Mouse (Mus musculus): ENCODE measurements around the gene Ehd1. TPM values are rescaled to one million over a fixed set of nuclear protein-coding genes. Genes with fewer than 3 reads are reported as not detected.

Ehd1 gene
- total RNA-seq, 4 experiments from 2014 or later, result 90.8 to 130 (median 118) TPM

DNA sequence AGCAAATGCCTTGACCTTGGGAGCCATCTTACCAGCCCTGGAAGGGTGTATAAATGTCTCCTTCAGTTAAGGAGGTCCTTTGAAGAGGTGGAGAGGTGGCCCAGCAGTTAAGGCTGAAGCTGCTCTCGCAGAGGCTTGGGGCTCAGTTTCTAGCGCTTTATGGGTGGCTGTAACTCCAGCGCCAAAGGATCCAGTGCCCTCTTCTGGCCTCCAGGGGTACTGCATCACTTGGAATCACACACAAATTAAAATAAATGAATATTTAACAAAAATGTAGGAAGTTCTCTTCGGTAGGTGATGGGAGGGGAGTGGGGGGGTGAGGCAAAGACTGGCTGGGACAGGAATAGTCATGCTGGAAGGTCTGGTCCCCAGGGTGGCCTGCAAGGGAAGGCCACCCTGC lies 15.6 kb upstream of the Ehd1 start:
- DNase-seq, result no peak

- DNase-seq, result no peak
Observed at GRCm38 (mm10) chr19:6261379-6261778, 15.1 kb upstream of the Ehd1 start.

GRCm38 (mm10) chr19:6262222-6262621 lies 14.3 kb upstream of the Ehd1 start:
- DNase-seq, result no peak

DNA sequence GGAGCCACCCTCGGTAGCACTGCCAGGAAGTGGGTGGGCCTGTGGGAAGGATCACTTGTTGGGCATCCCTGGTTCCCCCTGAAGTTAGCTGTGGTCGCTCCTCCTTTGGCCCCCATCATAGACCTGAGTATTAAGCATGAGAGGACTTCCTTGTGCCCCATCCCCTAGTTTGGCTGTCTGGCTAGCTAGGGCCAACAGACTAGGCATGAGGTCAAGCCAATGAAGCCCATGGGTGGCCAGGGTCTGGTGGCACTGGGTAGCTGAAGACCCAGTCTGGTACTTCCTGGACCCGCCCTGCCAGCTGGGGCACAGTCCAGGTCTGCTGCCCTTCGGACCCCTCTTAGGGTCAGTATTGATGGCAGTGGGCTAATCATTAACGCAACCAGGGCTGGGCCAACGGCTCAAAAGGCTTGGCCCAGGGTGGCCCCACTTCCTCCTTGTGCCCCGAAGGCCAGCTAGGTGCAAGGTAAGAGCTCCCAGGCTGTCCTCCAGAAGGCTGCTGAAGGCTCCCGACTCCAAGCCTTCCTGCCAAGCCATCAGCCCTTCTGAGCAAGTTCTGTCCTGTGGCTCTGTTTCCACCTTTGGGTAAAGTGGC lies 13.6 kb upstream of the Ehd1 start:
- DNase-seq, result no peak

DNA sequence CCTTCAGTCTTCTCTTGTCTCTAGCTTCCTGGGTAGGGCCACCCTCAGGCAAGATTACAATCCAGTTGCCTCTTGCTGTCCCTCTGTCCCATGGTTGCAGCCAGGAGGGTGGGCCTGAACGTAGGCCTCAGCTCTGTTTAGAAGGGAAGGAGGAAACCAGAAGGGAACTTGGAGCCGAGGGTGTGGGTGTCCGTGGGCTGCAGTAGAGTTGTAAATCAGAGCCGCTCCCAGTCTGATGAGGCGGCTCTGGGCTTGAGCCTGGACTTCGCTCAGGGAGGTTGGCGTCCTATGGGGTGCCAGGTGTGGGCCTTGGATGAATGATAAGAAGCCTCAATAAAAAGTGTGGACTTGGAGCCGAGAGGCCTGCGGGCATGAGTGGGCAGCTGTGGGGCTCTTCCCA lies 12.3 kb upstream of the Ehd1 start:
- DNase-seq, result no peak

GRCm38 (mm10) chr19:6264945-6265344 lies 11.6 kb upstream of the Ehd1 start:
- no peak for DNase-seq

- no peak for DNase-seq
Observed at GRCm38 (mm10) chr19:6265727-6266182, 10.8 kb upstream of the Ehd1 start.

DNA sequence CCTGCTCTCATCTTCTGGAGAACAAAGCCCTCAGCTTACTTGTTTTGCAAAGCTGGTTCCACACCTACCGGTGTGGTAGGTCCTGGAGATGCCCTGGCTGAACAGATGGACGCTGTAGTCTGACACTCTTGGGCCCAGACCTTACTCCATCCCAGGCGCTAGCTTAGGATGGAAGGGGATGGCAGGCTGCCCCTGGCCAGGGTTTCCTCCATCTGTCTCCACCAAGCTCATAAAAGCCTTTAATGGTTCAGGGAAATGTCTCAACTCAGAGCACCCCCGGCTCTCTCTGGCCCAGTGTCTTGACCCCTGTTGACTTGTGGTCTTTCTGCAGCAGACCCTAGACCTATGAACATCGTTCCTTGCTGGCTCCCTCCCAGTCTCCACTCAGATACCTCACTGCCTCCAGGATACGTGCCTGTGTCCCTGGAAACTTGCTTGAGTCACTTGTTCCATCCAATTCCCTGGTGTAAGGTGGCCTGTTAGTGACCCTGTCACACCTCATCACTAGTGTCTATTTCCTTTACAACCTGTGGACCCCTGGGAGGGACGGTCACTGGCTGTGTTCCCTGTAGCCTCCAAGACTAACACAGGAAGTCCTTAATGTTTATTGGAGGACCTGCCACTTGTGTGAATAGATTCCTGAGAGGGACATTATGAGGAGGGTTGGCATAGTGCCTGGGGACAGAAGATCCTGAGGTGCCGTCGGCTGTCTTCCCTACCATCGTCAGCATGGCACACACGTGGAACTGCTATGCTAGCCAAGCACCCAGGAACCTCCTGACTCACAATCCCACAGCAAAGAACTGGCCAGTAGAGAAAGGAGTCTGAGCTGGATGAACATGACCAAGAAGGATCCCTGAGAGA lies 9.0 kb upstream of the Ehd1 start:
- DNase-seq, result no peak

GRCm38 (mm10) chr19:6268170-6268528 lies 8.4 kb upstream of the Ehd1 start:
- DNase-seq, result peak; percentile 75

GRCm38 (mm10) chr19:6268670-6269132 lies 7.8 kb upstream of the Ehd1 start:
- DNase-seq, result no peak

DNA sequence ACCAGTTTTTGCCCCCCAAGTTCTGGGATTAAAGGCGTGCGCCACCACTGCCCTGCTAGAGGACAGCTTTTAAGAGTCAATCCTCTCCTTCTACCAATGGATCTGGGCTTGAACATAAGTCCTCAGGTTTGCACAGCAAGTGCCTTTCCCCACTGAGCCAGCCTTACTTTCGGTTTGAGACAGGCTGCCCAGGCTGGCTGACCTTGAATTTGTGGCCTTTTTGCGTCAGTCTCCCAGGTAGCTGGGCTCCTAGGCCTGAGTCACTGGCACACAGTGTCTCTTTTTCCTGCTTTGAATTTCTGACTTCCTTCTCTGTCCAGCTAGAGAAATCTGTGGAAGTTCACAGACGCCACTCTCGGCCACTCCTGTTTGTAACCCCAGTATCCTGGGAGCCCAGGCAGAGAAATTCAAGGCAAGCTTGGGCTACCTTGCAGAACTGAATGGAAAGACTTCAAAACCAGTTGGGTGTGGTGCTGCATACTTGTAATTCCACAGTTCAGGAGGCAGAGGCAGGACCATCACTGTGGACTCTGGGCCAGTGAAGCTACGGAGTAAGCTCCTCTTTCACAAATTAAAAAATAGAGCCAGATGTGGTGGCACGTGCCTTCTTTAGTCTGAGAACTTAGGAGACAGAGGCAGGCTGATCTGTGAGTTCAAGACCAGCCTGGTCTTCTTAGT lies 6.6 kb upstream of the Ehd1 start:
- DNase-seq, result peak; percentile 79

DNA sequence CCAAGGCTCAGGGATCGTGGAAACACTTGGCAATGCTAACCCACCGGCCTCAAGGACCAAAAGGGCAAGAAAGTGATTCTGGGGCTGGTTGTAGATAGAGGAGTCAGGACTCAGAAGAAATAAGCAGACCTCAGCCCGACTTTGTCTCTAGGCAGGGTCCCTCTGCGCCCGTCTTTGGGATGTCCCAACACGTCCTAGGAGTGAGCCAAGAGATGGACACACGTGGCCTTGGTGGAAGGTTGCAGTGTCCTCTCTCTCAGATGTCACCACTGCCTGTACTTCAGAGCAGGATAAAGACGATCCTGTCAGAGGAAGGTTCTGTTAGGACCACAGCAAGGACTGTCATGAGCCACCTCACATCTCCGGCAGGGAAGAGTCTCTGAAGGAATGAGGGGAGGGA lies 5.9 kb upstream of the Ehd1 start:
- DNase-seq, result peak; percentile 61

- no peak for DNase-seq
Observed at GRCm38 (mm10) chr19:6271206-6271605, 5.3 kb upstream of the Ehd1 start.

DNA sequence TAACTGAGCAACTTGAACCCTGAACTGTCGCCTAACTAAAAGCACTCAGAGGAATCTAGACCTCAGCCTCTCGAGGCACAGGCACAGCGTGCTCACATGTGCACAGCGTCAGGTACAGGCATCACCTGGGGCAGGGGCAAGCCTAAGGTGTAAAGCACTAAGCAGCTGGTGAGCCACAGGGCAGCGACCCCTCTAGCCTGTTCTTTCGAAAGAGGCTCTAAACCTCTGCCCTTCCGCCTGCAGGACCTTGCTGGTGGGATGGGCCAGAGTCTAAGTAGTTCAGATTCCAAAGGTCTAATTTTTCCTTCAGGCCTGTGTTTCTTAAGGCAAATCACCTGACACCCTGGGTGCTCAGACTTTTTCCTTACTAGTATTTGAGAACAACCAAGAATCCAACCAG lies 4.5 kb upstream of the Ehd1 start:
- DNase-seq, result no peak

DNA sequence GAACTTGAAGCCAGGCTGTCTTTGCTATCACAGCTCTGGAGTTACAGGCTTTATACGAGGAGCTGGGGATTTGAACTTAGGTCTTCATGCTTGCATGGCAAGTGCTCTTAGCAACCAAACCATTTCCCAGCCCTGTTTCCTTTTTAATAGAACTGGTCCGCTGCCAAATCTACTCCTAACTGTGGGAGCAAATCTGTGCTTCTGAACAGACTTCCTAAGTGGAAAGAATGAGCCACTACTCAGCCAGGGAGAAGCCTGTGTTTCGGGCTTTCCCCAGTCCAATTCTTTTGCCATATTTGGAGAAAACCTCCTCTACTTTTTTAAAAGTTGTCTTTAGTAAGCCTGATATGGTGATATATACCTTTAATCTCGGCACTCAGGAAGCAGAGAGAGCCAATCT lies 3.8 kb upstream of the Ehd1 start:
- DNase-seq, result no peak

DNA sequence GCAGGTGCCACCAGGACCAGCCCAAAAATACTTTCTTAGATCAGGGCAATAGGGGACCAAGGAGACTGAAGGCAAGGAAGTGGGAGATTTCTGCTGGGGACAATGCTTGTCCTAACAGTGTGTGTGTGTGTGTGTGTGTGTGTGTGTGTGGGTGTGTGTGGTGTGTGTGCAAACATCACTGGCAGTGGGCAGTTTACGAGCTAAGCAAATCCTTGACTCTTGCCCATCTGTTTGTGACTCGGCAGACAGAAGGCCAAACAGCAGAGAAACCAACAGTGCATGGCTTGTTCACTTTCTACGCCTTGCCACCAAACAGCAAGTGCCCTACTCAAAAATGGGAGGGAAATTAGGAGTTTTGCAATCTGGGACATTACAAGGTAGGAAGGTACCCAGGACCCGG lies 2.9 kb upstream of the Ehd1 start:
- no peak for DNase-seq

- DNase-seq, result no peak
Observed at GRCm38 (mm10) chr19:6273998-6274608, 2.4 kb upstream of the Ehd1 start.

DNA sequence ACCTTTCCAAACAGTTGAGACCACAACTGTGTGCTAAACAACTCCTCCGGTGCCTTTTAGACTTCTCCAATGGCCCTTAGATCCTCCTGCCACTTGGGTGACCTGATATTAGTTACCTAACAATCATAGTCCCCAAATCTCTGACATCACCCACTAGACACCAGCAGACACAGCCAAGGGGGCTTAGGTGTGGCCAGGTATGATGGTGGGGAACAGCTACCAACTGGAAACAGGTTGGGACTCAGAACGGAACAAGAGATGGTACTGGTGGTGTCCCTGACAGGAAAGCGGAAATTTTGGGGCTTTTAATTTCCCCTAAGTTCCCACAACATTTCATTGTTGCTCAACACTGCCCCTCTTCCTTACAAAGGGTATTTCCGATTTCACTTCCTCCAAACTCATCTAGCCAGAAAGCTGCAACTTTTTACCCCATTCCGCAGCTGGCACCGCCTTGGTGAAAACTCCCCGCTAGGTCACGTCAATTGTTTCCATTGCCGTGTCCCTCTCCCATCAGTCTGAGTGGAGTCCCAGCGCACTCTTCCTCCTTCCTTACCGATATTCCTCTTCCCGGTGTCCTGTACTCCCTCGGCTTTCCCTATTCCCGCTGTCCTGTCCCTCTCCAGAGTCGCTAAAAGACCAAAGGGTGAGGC lies 660 bp upstream of the Ehd1 start:
- DNase-seq, result no peak

DNA sequence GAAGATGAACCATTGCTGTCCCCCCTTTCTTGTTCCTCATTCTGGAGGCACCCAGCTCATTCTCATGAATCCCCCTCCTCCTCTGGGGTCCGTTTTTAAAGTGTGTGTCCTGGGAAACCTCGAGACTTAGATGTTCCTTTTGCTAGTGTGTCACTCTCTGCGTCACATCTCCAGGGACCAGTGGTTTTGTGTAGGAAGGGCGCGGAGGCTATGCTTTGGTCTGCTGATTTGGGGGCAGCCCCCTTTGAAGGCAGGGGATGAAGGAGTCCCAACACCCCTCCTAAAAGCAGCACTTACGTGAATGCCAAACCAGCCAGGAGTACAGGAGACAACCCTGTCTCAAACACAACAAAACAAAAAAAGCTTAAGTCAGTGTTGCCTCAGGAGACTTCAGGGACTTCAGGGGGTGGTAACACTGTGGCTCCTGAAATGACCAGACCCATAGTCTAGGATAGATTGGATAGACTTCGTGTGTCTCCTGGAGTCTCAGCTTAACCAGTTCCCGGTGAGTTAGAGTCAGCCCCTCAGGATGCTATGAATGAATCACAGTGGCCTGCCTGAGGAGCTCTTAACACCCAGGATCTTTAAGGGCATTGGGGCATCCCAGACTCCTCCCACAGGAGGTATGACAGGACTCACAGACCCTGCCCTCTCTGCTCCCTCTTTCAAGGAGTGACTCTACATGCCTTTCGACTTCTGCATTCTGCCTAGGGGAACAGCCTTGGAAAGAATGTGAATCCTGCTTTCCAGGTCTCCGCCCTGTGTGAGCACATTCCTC lies 1.3 kb downstream of the Ehd1 start:
- peak; percentile 82 for DNase-seq

- no peak for DNase-seq
Observed at GRCm38 (mm10) chr19:6278439-6279073, 2.0 kb downstream of the Ehd1 start.

GRCm38 (mm10) chr19:6279481-6280144 lies 3.1 kb downstream of the Ehd1 start:
- no peak for DNase-seq

Data from adrenal gland, adult 8-10 months (tissue).